Mouse (Mus musculus) cerebellum, adult 11-12 months (tissue): ENCODE results near the gene Hdac4.

Experiments
- DNase-seq: peaks from one replicate; pipeline ENCODE4 v3.0.0; 2022

Gene Hdac4

GRCm38 (mm10) chr1:92127785-92128184 lies 67.7 kb downstream of the Hdac4 start:
- no peak for DNase-seq

DNA sequence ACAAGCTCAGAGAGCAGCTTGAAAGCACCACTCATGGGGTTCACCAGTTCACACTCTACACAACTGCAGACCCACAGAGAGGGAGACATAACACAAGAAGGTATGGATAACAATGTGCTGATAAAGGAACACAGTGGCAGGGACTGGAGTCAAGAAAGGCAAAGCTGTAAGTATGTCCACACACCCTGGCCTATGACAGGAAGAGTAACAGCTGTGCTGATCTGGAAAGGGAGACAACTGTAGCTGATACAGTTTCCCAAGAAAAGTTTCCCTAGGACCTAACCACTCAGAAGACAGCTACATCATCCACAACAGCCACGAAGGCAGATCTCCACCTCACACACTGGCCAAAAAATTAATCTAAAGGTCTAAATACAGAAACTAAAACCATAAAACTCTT lies 68.1 kb downstream of the Hdac4 start:
- no peak for DNase-seq

GRCm38 (mm10) chr1:92124497-92125201 lies 70.8 kb downstream of the Hdac4 start:
- no peak for DNase-seq

DNA sequence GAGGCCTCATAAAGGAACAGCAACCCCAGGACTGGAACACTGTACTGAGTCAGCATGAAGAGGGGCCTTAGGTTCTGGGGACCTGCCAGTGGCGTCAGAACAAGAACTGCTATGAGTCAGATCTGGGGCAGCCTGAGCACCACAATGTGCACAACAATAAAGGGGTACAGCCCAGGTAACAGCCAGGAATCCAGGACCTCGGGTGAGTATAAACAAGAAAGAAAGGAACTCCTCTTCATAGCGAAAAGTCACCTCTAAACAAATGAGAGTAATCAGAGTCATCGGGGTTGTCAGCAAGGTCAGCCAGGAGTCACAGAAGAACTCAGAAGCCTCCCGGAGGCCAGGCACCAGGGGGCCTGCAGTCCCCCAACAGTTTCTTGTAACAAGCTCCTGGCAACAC lies 76.2 kb downstream of the Hdac4 start:
- DNase-seq, result no peak

DNA sequence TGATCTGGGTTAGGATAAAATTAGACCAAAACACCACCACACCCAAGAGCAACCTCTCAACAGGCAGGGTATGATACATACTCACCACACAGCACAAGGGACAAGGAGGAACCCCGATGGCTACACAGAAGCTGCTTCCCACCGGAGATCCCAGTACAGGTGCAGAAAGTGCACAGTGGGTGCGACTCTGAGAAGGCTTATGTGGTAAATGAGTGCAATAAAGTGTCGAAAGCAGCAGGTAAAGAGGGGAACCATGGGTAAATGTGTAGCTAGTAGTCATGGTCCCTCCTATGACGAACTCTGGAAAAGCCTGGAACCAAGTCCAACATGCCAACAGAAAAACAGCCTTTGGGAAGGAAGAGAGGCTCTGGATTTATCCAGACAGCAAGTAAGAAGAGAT lies 77.9 kb downstream of the Hdac4 start:
- DNase-seq, result no peak

- DNase-seq, result no peak
Measured at GRCm38 (mm10) chr1:92116169-92116568, 79.3 kb downstream of the Hdac4 start.

GRCm38 (mm10) chr1:92114091-92114490 lies 81.4 kb downstream of the Hdac4 start:
- DNase-seq, result no peak

- no peak for DNase-seq
Measured at GRCm38 (mm10) chr1:92113243-92114009, 82.1 kb downstream of the Hdac4 start.

DNA sequence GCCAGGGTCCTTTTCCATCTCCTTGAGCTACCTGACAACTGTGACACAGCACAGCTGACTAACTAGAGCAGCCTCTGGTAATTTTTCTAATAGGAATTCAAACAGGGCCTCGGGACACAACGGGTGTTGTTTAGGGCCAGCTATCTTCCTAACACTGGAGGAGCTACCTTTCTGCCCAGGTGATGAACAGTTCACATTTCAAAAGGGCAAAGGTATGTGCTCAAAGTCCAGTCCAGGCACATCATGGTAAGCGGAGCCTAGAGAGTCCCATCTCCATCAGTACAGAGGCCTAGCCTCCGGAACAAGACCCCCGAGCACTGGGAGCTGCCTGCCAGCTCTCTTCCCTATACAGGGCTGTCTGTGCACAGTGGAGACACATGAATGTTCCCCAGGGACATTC lies 82.9 kb downstream of the Hdac4 start:
- no peak for DNase-seq

- DNase-seq, result no peak
Measured at GRCm38 (mm10) chr1:92111551-92111950, 83.9 kb downstream of the Hdac4 start.

DNA sequence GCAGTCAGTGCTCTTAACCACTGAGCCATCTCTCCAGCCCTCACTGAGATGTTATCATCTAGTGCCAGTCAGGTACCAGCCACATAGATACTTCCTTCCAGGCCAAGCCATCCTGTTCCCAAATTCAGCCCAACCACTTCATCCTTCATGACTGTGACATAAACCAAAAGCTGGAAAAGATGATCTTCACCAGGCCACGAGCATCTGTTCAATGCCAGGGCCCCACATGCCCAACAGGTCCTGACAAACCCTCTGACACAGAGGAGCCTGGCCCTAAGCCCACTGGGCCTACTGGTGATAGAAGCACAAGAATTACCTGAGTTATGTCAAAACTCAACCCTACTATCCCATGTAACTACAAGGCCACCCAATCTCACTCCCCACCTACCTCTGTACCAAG lies 84.5 kb downstream of the Hdac4 start:
- no peak for DNase-seq

GRCm38 (mm10) chr1:92109221-92109620 lies 86.3 kb downstream of the Hdac4 start:
- peak; percentile 72 for DNase-seq

GRCm38 (mm10) chr1:92108556-92108955 lies 86.9 kb downstream of the Hdac4 start:
- DNase-seq, result no peak

- DNase-seq, result no peak
Measured at GRCm38 (mm10) chr1:92107996-92108395, 87.5 kb downstream of the Hdac4 start.

- no peak for DNase-seq
Measured at GRCm38 (mm10) chr1:92107521-92107920, 88.0 kb downstream of the Hdac4 start.

DNA sequence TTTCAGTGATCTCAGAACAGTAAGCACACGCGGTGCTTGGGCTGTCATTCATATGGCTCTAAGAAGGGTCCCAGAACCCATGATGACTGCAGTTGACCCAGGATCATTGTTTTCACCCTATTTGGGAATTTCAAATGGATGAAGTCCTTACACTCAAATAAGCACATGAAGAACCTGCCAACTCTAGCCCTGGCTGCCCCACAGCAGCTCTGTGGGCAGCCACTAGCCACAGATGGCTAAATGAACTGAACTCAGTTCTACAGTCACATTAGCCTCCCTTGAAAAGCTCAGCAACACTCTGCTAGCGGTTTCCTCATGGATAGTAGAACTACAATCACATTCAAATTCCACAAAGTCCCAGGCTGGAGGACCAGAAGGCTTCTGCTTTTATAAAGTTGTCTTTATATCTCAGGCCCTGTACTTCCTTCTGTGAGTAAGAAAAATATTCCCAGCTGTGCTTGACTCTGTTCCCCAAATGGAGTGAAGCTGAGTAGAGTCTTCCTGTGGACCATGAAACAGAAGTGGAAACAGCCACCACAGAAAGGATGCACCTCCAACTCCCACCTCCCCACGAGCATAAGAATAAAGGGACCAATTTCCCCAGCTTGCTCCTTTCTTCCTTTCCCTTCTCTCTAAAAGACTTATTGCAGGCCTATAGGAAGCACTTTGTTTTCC lies 88.9 kb downstream of the Hdac4 start:
- DNase-seq, result peak; percentile 74

- no peak for DNase-seq
Measured at GRCm38 (mm10) chr1:92104718-92105117, 90.8 kb downstream of the Hdac4 start.

DNA sequence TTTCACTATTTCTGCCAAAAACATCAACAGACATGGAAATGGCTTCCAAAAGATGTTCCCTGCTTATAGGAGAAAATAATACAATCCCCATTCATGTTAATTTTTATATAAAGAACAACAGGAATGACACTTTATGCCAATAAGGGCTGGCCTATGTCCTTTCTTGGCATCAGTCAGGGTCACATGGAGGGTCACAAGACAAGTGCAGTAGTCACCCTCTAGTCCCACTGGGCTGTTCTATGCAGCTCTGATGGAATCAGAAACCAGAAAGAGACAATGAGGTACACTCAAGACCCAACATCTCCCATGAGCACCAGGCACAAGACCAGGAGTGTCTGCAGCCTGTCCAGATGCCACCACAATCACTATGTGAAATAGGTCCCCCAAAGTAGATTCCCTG lies 91.5 kb downstream of the Hdac4 start:
- DNase-seq, result no peak

DNA sequence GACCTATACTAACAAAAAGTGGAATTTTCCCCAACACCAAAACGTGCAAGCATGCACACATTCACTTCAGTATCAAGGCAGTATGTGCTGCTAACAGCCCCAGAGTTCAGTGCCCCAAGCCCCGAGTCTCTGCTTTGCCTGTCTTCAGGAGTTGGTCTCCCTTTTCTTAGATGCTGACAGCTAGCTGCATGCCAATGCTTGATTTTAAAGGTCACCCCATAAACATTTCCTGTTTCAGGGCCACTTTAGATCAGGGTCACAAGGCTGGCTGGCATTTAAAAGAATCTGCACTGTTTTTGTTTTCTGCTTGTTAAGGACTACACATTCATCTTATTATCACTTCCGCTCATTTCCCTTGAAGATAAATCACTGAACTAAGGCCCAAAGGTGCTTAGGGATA lies 92.1 kb downstream of the Hdac4 start:
- DNase-seq, result no peak

- DNase-seq, result no peak
Measured at GRCm38 (mm10) chr1:92102825-92103224, 92.7 kb downstream of the Hdac4 start.

- no peak for DNase-seq
Measured at GRCm38 (mm10) chr1:92100371-92100891, 95.1 kb downstream of the Hdac4 start.

- no peak for DNase-seq
Measured at GRCm38 (mm10) chr1:92099964-92100363, 95.5 kb downstream of the Hdac4 start.

DNA sequence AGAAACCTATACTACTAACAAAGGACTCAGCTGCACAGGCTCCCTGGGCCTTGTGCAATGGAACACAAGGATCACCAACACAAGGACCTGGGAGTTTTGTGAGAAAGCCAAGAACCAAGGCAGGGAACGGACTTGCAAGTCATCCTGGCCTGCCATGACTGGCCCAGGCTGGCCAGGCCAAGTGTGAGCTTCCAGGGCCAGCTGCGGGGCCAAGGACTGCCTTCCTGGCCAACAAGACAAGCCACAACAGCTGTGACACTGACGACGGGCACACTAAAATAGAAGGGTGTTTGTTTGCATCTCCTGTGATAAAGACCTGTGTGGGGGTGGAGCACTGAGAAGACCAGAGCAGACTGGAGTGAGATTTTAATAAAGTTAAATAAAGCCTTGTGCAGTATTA lies 96.0 kb downstream of the Hdac4 start:
- DNase-seq, result no peak

DNA sequence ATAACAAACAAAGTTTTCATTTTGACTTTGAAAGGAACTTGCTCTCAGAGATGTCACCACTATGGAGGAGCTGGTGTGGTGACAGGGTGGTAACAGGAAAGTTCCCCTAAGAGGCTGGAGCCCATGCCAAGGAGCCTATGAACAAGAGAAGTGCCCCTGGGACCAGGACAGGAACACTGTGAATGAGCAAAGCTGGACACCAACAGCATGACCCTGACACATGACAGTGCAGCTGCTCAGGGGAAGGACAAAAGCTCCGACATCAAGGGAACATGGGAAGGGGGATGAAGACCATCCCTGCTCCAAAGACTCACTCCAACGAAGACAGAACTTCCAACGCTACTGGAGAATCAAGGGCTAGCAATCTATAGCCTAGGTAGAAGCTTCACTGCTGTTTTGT lies 97.0 kb downstream of the Hdac4 start:
- DNase-seq, result no peak
